Mouse (Mus musculus) adrenal gland, adult 18-20 months (tissue): ENCODE measurements around the gene Pde9a. TPM values are rescaled to one million over a fixed set of nuclear protein-coding genes. Genes with fewer than 3 reads are reported as not detected.
"Not testable (repeated sequence)": the region's sequence is repeated elsewhere in the genome, so short reads cannot be mapped to it uniquely, and the experiment has no call there.

Source experiments
- DNase-seq, 2 experiments: peaks; one replicate each; pipeline ENCODE4 v3.0.0; 2021 to 2022; ENCODE audit warnings: low spot score in 2 of 2
- long read RNA-seq, 2 experiments: library from polyadenylated mRNA; stranded (forward); transcript quantifications; one replicate each; pipeline ENCODE4 v2.0.0; 2021
- total RNA-seq, 2 experiments: library from RNA; stranded (reverse); gene quantifications; 1 replicate in 1 of 2; 2 replicates in 1 of 2; pipeline ENCODE4 v1.2.3; 2021

Pde9a gene
- 1 to 10 TPM; 1.9 to 2.6 TPM for total RNA-seq
- long read RNA-seq, experiment 1, partial matches to known transcripts = 0 of 1 reads
- long read RNA-seq, experiment 1, other reads (novel, unspliced or antisense) = 0 of 1 reads
- long read RNA-seq, experiment 2, partial matches to known transcripts = 1 of 6 reads
- long read RNA-seq, experiment 2, other reads (novel, unspliced or antisense) = 1 of 6 reads

- peak; percentile 36 to 55 for DNase-seq
Measured at GRCm38 (mm10) chr17:31385671-31386665, at the start of gene Pde9a. Gene Pde9a, plus strand, starts transcription at chr17:31386210.

GRCm38 (mm10) chr17:31339769-31340168 lies 46.2 kb upstream of the Pde9a start:
- no peak for DNase-seq

- DNase-seq = no peak
Measured at GRCm38 (mm10) chr17:31342191-31342590, 43.8 kb upstream of the Pde9a start.

GRCm38 (mm10) chr17:31344172-31344801 lies 41.7 kb upstream of the Pde9a start:
- DNase-seq = peak; percentile 71 to 78

- DNase-seq = no peak
Measured at GRCm38 (mm10) chr17:31344816-31345215, 41.2 kb upstream of the Pde9a start.

- DNase-seq = no peak
Measured at GRCm38 (mm10) chr17:31348129-31348528, 37.9 kb upstream of the Pde9a start.

- DNase-seq = no peak
Measured at GRCm38 (mm10) chr17:31349388-31349787, 36.6 kb upstream of the Pde9a start.

- no peak for DNase-seq
Measured at GRCm38 (mm10) chr17:31351984-31352383, 34.0 kb upstream of the Pde9a start.

- DNase-seq = no peak
Measured at GRCm38 (mm10) chr17:31353255-31353654, 32.8 kb upstream of the Pde9a start.

- not testable (repeated sequence) for DNase-seq
Measured at GRCm38 (mm10) chr17:31354684-31355083, 31.3 kb upstream of the Pde9a start.

GRCm38 (mm10) chr17:31355792-31356502 lies 30.1 kb upstream of the Pde9a start:
- DNase-seq = no peak

- no peak for DNase-seq
Measured at GRCm38 (mm10) chr17:31360582-31360981, 25.4 kb upstream of the Pde9a start.

GRCm38 (mm10) chr17:31365586-31366166 lies 20.3 kb upstream of the Pde9a start:
- DNase-seq = no peak

- no peak for DNase-seq
Measured at GRCm38 (mm10) chr17:31370221-31370620, 15.8 kb upstream of the Pde9a start.

- DNase-seq = no peak
Measured at GRCm38 (mm10) chr17:31370931-31371330, 15.1 kb upstream of the Pde9a start.

- DNase-seq = peak; percentile 32 to 54
Measured at GRCm38 (mm10) chr17:31377961-31378360, 8.0 kb upstream of the Pde9a start.

GRCm38 (mm10) chr17:31378361-31378761 lies 7.6 kb upstream of the Pde9a start:
- DNase-seq = no peak

GRCm38 (mm10) chr17:31379086-31379485 lies 6.9 kb upstream of the Pde9a start:
- no peak for DNase-seq

GRCm38 (mm10) chr17:31379863-31380262 lies 6.1 kb upstream of the Pde9a start:
- no peak for DNase-seq

GRCm38 (mm10) chr17:31383320-31383719 lies 2.7 kb upstream of the Pde9a start:
- no peak for DNase-seq
